Mouse (Mus musculus): ENCODE results near the gene Stxbp1. TPM values are rescaled to one million over a fixed set of nuclear protein-coding genes. Genes with fewer than 3 reads are reported as not detected.
A peak's percentile ranks its signal among the peaks of the same experiment; 100 is the strongest.

Gene Stxbp1
- polyA plus RNA-seq, 1 experiment from 2014 or later: 80.3 TPM

GRCm38 (mm10) chr2:32779131-32779530 lies 67.9 kb downstream of the Stxbp1 start:
- Histone ChIP-seq H3K4me3 (no peak overlapping the region), H3K9me3 (no peaks in the 10 kb centered on the region), H3K27me3 (peaks cover 21% of the 10 kb centered on the region; the same call in 1 of the 2 replicates), H3K4me1 (peaks cover 21% of the 10 kb centered on the region), H3K4me2 (replicated peaks) (no peak overlapping the region), H3K36me3 (no peaks in the 10 kb centered on the region), H3K9ac (replicated peaks) (no peak overlapping the region), H3K27ac (replicated peaks) (no peak overlapping the region)
- WGBS: 14% methylated on average over 8 of the region's 8 CpGs
- no peak for ATAC-seq (ENCODE audit: low FRiP score, low read depth)

- H3K27ac ChIP-seq (replicated peaks): no peak overlapping the region
- H3K27me3 ChIP-seq: peaks cover 21% of the 10 kb centered on the region; the same call in 1 of the 2 replicates
- H3K4me3 ChIP-seq: no peak overlapping the region
- WGBS: 93% methylated on average over 6 of the region's 6 CpGs
- no peak overlapping the region for H3K4me2 ChIP-seq (replicated peaks)
- H3K36me3 ChIP-seq: no peaks in the 10 kb centered on the region
- H3K9me3 ChIP-seq: no peaks in the 10 kb centered on the region
- no peak overlapping the region for H3K9ac ChIP-seq (replicated peaks)
- no peak for ATAC-seq (ENCODE audit: low FRiP score, low read depth)
- H3K4me1 ChIP-seq: peaks cover 18% of the 10 kb centered on the region
Measured at GRCm38 (mm10) chr2:32778081-32778480, 69.0 kb downstream of the Stxbp1 start.

- WGBS: 17% methylated on average over 22 of the region's 22 CpGs
- Histone ChIP-seq H3K9ac (replicated peaks) (peak overlapping the region; percentile 52; the same call in 1 of the 2 replicates), H3K9me3 (no peaks in the 10 kb centered on the region), H3K4me2 (replicated peaks) (peak overlapping the region; percentile 65), H3K27ac (replicated peaks) (no peak overlapping the region), H3K36me3 (no peaks in the 10 kb centered on the region), H3K4me1 (peaks cover 18% of the 10 kb centered on the region), H3K27me3 (peaks cover 28% of the 10 kb centered on the region; the same call in 1 of the 2 replicates), H3K4me3 (peak overlapping the region; percentile 70)
- ATAC-seq (ENCODE audit: low FRiP score, low read depth): no peak
Measured at GRCm38 (mm10) chr2:32776192-32776591, 70.9 kb downstream of the Stxbp1 start.

GRCm38 (mm10) chr2:32775359-32776074 lies 71.5 kb downstream of the Stxbp1 start, which contains the start of the genes Ttc16 and Ptrh1:
Ttc16 (minus strand) TSS chr2:32775633.
Ptrh1 (plus strand) TSS chr2:32775786.
- WGBS: 1% methylated on average over 46 of the region's 46 CpGs
- peak within 1 kb of the TSS; percentile 65 for H3K4me2 ChIP-seq (replicated peaks)
- H3K9me3 ChIP-seq: no peaks in the 10 kb centered on the region
- H3K4me3 ChIP-seq: peak within 1 kb of the TSS; percentile 70
- peaks cover 32% of the 10 kb centered on the region; the same call in 1 of the 2 replicates for H3K27me3 ChIP-seq
- peak within 1 kb of the TSS; percentile 52 for H3K9ac ChIP-seq (replicated peaks)
- H3K36me3 ChIP-seq: no peaks in the 10 kb centered on the region
- H3K27ac ChIP-seq (replicated peaks): 0 out of 2 replicates have a peak within 1 kb of the TSS, but pooled peaks have one; percentile 30
- H3K4me1 ChIP-seq: peaks cover 18% of the 10 kb centered on the region
- peak; percentile 98 for ATAC-seq (ENCODE audit: low FRiP score, low read depth)

- no peaks in the 10 kb centered on the region for H3K36me3 ChIP-seq
- 88% methylated on average over 8 of the region's 8 CpGs for WGBS
- no peak for ATAC-seq (ENCODE audit: low FRiP score, low read depth)
- no peaks in the 10 kb centered on the region for H3K9me3 ChIP-seq
- no peak overlapping the region for H3K4me2 ChIP-seq (replicated peaks)
- no peak overlapping the region for H3K9ac ChIP-seq (replicated peaks)
- peaks cover 22% of the 10 kb centered on the region for H3K4me1 ChIP-seq
- peaks cover 29% of the 10 kb centered on the region; the same call in 1 of the 2 replicates for H3K27me3 ChIP-seq
- H3K27ac ChIP-seq (replicated peaks): no peak overlapping the region
- H3K4me3 ChIP-seq: no peak overlapping the region
Measured at GRCm38 (mm10) chr2:32772626-32773279, 74.3 kb downstream of the Stxbp1 start.

- Histone ChIP-seq H3K27me3 (peaks cover 23% of the 10 kb centered on the region; the same call in 1 of the 2 replicates), H3K27ac (replicated peaks) (no peak overlapping the region), H3K36me3 (no peaks in the 10 kb centered on the region), H3K9ac (replicated peaks) (no peak overlapping the region), H3K4me1 (peaks cover 26% of the 10 kb centered on the region), H3K9me3 (no peaks in the 10 kb centered on the region), H3K4me2 (replicated peaks) (no peak overlapping the region), H3K4me3 (no peak overlapping the region)
- 36% methylated on average over 12 of the region's 12 CpGs for WGBS
- ATAC-seq (ENCODE audit: low FRiP score, low read depth): no peak
Measured at GRCm38 (mm10) chr2:32771886-32772285, 75.2 kb downstream of the Stxbp1 start.

GRCm38 (mm10) chr2:32769327-32770085 lies 77.5 kb downstream of the Stxbp1 start:
- no peak overlapping the region for H3K4me3 ChIP-seq
- no peak overlapping the region for H3K9ac ChIP-seq (replicated peaks)
- H3K27ac ChIP-seq (replicated peaks): no peak overlapping the region
- no peak for ATAC-seq (ENCODE audit: low FRiP score, low read depth)
- H3K4me2 ChIP-seq (replicated peaks): no peak overlapping the region
- 51% methylated on average over 5 of the region's 5 CpGs for WGBS
- peaks cover 13% of the 10 kb centered on the region; the same call in 1 of the 2 replicates for H3K27me3 ChIP-seq
- no peaks in the 10 kb centered on the region for H3K9me3 ChIP-seq
- H3K4me1 ChIP-seq: peaks cover 13% of the 10 kb centered on the region
- H3K36me3 ChIP-seq: no peaks in the 10 kb centered on the region

GRCm38 (mm10) chr2:32768661-32769285 lies 78.3 kb downstream of the Stxbp1 start:
- H3K4me1 ChIP-seq: peaks cover 13% of the 10 kb centered on the region
- no peak overlapping the region for H3K27ac ChIP-seq (replicated peaks)
- ATAC-seq (ENCODE audit: low FRiP score, low read depth): no peak
- no peaks in the 10 kb centered on the region for H3K36me3 ChIP-seq
- H3K4me3 ChIP-seq: no peak overlapping the region
- no peak overlapping the region for H3K4me2 ChIP-seq (replicated peaks)
- no peaks in the 10 kb centered on the region for H3K9me3 ChIP-seq
- no peak overlapping the region for H3K9ac ChIP-seq (replicated peaks)
- peaks cover 11% of the 10 kb centered on the region; the same call in 1 of the 2 replicates for H3K27me3 ChIP-seq
- 48% methylated on average over 19 of the region's 19 CpGs for WGBS

GRCm38 (mm10) chr2:32767241-32767640 lies 79.8 kb downstream of the Stxbp1 start:
- H3K27me3 ChIP-seq: peaks cover 8% of the 10 kb centered on the region; the same call in 1 of the 2 replicates
- H3K4me2 ChIP-seq (replicated peaks): no peak overlapping the region
- H3K27ac ChIP-seq (replicated peaks): no peak overlapping the region
- no peak overlapping the region for H3K9ac ChIP-seq (replicated peaks)
- no peak overlapping the region for H3K4me3 ChIP-seq
- WGBS: 82% methylated on average over 12 of the region's 12 CpGs
- no peak for ATAC-seq (ENCODE audit: low FRiP score, low read depth)
- H3K4me1 ChIP-seq: peaks cover 13% of the 10 kb centered on the region
- H3K36me3 ChIP-seq: peaks cover 6% of the 10 kb centered on the region
- no peaks in the 10 kb centered on the region for H3K9me3 ChIP-seq

- no peak overlapping the region for H3K27ac ChIP-seq (replicated peaks)
- H3K4me3 ChIP-seq: no peak overlapping the region
- H3K36me3 ChIP-seq: peaks cover 29% of the 10 kb centered on the region
- no peak overlapping the region for H3K9ac ChIP-seq (replicated peaks)
- H3K4me1 ChIP-seq: peaks cover 12% of the 10 kb centered on the region
- H3K27me3 ChIP-seq: no peaks in the 10 kb centered on the region; the same call in 1 of the 2 replicates
- no peak overlapping the region for H3K4me2 ChIP-seq (replicated peaks)
- no peaks in the 10 kb centered on the region for H3K9me3 ChIP-seq
- ATAC-seq (ENCODE audit: low FRiP score, low read depth): no peak
- WGBS: 87% methylated on average over 3 of the region's 3 CpGs
Measured at GRCm38 (mm10) chr2:32763353-32763752, 83.7 kb downstream of the Stxbp1 start.

- H3K4me2 ChIP-seq (replicated peaks): no peak overlapping the region
- ATAC-seq (ENCODE audit: low FRiP score, low read depth): no peak
- peaks cover 29% of the 10 kb centered on the region for H3K36me3 ChIP-seq
- H3K4me1 ChIP-seq: peaks cover 8% of the 10 kb centered on the region
- no peaks in the 10 kb centered on the region for H3K9me3 ChIP-seq
- no peaks in the 10 kb centered on the region; the same call in 1 of the 2 replicates for H3K27me3 ChIP-seq
- no peak overlapping the region for H3K27ac ChIP-seq (replicated peaks)
- WGBS: 92% methylated on average over 4 of the region's 4 CpGs
- no peak overlapping the region for H3K4me3 ChIP-seq
- H3K9ac ChIP-seq (replicated peaks): no peak overlapping the region
Measured at GRCm38 (mm10) chr2:32761859-32762258, 85.2 kb downstream of the Stxbp1 start.
